Mouse (Mus musculus): Measurements from ENCODE around the gene Hdgf. TPM values are rescaled to one million over a fixed set of nuclear protein-coding genes. Genes with fewer than 3 reads are reported as not detected.
A peak's percentile ranks its signal among the peaks of the same experiment; 100 is the strongest.

The Hdgf gene
- polyA plus RNA-seq, 1 experiment from 2014 or later: 176 TPM

GRCm38 (mm10) chr3:87913491-87913890, 7.4 kb downstream of the Hdgf start:
- Histone ChIP-seq H3K4me1 (replicated peaks) (peaks cover 33% of the 10 kb centered on the region), H3K27ac (no peak overlapping the region), H3K27me3 (no peaks in the 10 kb centered on the region), H3K36me3 (peaks cover 47% of the 10 kb centered on the region), H3K9ac (replicated peaks) (no peak overlapping the region), H3K9me3 (no peaks in the 10 kb centered on the region), H3K4me3 (replicated peaks) (no peak overlapping the region), H3K4me2 (replicated peaks) (no peak overlapping the region)
- WGBS: 89% methylated on average over 7 of the region's 7 CpGs
- ATAC-seq: no peak

- Histone ChIP-seq H3K4me1 (replicated peaks) (peaks cover 29% of the 10 kb centered on the region), H3K9me3 (no peaks in the 10 kb centered on the region), H3K27ac (no peak overlapping the region), H3K4me3 (replicated peaks) (no peak overlapping the region), H3K4me2 (replicated peaks) (no peak overlapping the region), H3K27me3 (no peaks in the 10 kb centered on the region), H3K9ac (replicated peaks) (no peak overlapping the region), H3K36me3 (peaks cover 47% of the 10 kb centered on the region)
- 94% methylated on average over 10 of the region's 10 CpGs for WGBS
- ATAC-seq: no peak
Measured at GRCm38 (mm10) chr3:87913891-87914290, 7.8 kb downstream of the Hdgf start.

GRCm38 (mm10) chr3:87916990-87917389, 10.9 kb downstream of the Hdgf start:
- Histone ChIP-seq H3K4me1 (replicated peaks) (peaks cover 15% of the 10 kb centered on the region), H3K27me3 (no peaks in the 10 kb centered on the region)
- ATAC-seq: no peak

GRCm38 (mm10) chr3:87918551-87918950, 12.4 kb downstream of the Hdgf start:
- H3K4me2 ChIP-seq (replicated peaks): peak overlapping the region; percentile 76
- H3K9me3 ChIP-seq: no peaks in the 10 kb centered on the region
- peaks cover 60% of the 10 kb centered on the region for H3K36me3 ChIP-seq
- peaks cover 15% of the 10 kb centered on the region for H3K4me1 ChIP-seq (replicated peaks)
- H3K9ac ChIP-seq (replicated peaks): no peak overlapping the region
- H3K4me3 ChIP-seq (replicated peaks): no peak overlapping the region
- 0 out of 2 replicates have a peak overlapping the region, but pooled peaks have one; percentile 19 for H3K27ac ChIP-seq
- H3K27me3 ChIP-seq: no peaks in the 10 kb centered on the region
- no peak for ATAC-seq
- WGBS: 98% methylated on average over 1 of the region's 1 CpGs

More at GRCm38 (mm10) chr3:87916990-87917389, 10.9 kb downstream of the Hdgf start:
- Histone ChIP-seq H3K36me3 (peaks cover 50% of the 10 kb centered on the region), H3K4me2 (replicated peaks) (no peak overlapping the region), H3K27ac (no peak overlapping the region), H3K4me3 (replicated peaks) (no peak overlapping the region), H3K9ac (replicated peaks) (no peak overlapping the region), H3K9me3 (no peaks in the 10 kb centered on the region)
- 96% methylated on average over 1 of the region's 1 CpGs for WGBS

- Histone ChIP-seq H3K4me2 (replicated peaks) (peak within 1 kb of the TSS; percentile 76), H3K27me3 (no peaks in the 10 kb centered on the region), H3K27ac (peak within 1 kb of the TSS; percentile 45), H3K36me3 (peaks cover 60% of the 10 kb centered on the region), H3K4me3 (replicated peaks) (peak within 1 kb of the TSS; percentile 57), H3K4me1 (replicated peaks) (peaks cover 15% of the 10 kb centered on the region), H3K9ac (replicated peaks) (peak within 1 kb of the TSS; percentile 70), H3K9me3 (no peaks in the 10 kb centered on the region)
- under 1% methylated on average over 30 of the region's 30 CpGs for WGBS
- ATAC-seq: peak; percentile 86
Measured at GRCm38 (mm10) chr3:87919336-87920108, 13.4 kb downstream of the Hdgf start, which contains the start of gene Mrpl24. Gene Mrpl24, plus strand, starts transcription at chr3:87919506.

- Histone ChIP-seq H3K4me1 (replicated peaks) (peaks cover 15% of the 10 kb centered on the region), H3K36me3 (peaks cover 60% of the 10 kb centered on the region), H3K27me3 (no peaks in the 10 kb centered on the region), H3K9ac (replicated peaks) (peak overlapping the region; percentile 70; the same call in 1 of the 2 replicates), H3K4me3 (replicated peaks) (peak overlapping the region; percentile 57), H3K9me3 (no peaks in the 10 kb centered on the region), H3K4me2 (replicated peaks) (peak overlapping the region; percentile 76), H3K27ac (no peak overlapping the region)
- ATAC-seq: no peak
- WGBS: 71% methylated on average over 9 of the region's 9 CpGs
Measured at GRCm38 (mm10) chr3:87920270-87920943, 14.3 kb downstream of the Hdgf start.

GRCm38 (mm10) chr3:87924996-87925395, 18.9 kb downstream of the Hdgf start:
- ATAC-seq: no peak

GRCm38 (mm10) chr3:87927452-87927851, 21.3 kb downstream of the Hdgf start:
- Histone ChIP-seq H3K4me1 (replicated peaks) (peaks cover 26% of the 10 kb centered on the region), H3K36me3 (peaks cover 61% of the 10 kb centered on the region)
- 89% methylated on average over 5 of the region's 5 CpGs for WGBS

More at GRCm38 (mm10) chr3:87924996-87925395, 18.9 kb downstream of the Hdgf start:
- no peak overlapping the region for H3K9ac ChIP-seq (replicated peaks)
- no peak overlapping the region for H3K4me2 ChIP-seq (replicated peaks)
- H3K27ac ChIP-seq: no peak overlapping the region
- 85% methylated on average over 7 of the region's 7 CpGs for WGBS
- peaks cover 60% of the 10 kb centered on the region for H3K36me3 ChIP-seq
- no peaks in the 10 kb centered on the region for H3K27me3 ChIP-seq
- H3K9me3 ChIP-seq: no peaks in the 10 kb centered on the region
- H3K4me3 ChIP-seq (replicated peaks): no peak overlapping the region
- H3K4me1 ChIP-seq (replicated peaks): peaks cover 20% of the 10 kb centered on the region

GRCm38 (mm10) chr3:87929341-87930077, 23.4 kb downstream of the Hdgf start:
- peaks cover 58% of the 10 kb centered on the region for H3K36me3 ChIP-seq
- H3K27ac ChIP-seq: peak overlapping the region; percentile 90
- peak overlapping the region; percentile 77 for H3K4me2 ChIP-seq (replicated peaks)
- H3K4me3 ChIP-seq (replicated peaks): peak overlapping the region; percentile 94
- 7% methylated on average over 26 of the region's 26 CpGs for WGBS
- no peaks in the 10 kb centered on the region for H3K9me3 ChIP-seq
- no peaks in the 10 kb centered on the region for H3K27me3 ChIP-seq
- peak; percentile 73 for ATAC-seq
- H3K9ac ChIP-seq (replicated peaks): peak overlapping the region; percentile 91
- peaks cover 42% of the 10 kb centered on the region for H3K4me1 ChIP-seq (replicated peaks)

More at GRCm38 (mm10) chr3:87927452-87927851, 21.3 kb downstream of the Hdgf start:
- Histone ChIP-seq H3K9me3 (no peaks in the 10 kb centered on the region), H3K9ac (replicated peaks) (no peak overlapping the region), H3K4me3 (replicated peaks) (no peak overlapping the region), H3K27ac (no peak overlapping the region), H3K27me3 (no peaks in the 10 kb centered on the region), H3K4me2 (replicated peaks) (no peak overlapping the region)
- no peak for ATAC-seq

GRCm38 (mm10) chr3:87930078-87930795, 24.1 kb downstream of the Hdgf start, which contains the start of the genes Isg20l2 and Rrnad1:
Gene Isg20l2, plus strand, starts transcription at chr3:87930314.
Gene Rrnad1, minus strand, starts transcription at chr3:87930717.
- Histone ChIP-seq H3K4me2 (replicated peaks) (peak within 1 kb of the TSS; percentile 77), H3K27me3 (no peaks in the 10 kb centered on the region), H3K36me3 (peaks cover 58% of the 10 kb centered on the region), H3K9me3 (no peaks in the 10 kb centered on the region), H3K4me3 (replicated peaks) (peak within 1 kb of the TSS; percentile 94), H3K27ac (peak within 1 kb of the TSS; percentile 90), H3K4me1 (replicated peaks) (peaks cover 49% of the 10 kb centered on the region), H3K9ac (replicated peaks) (peak within 1 kb of the TSS; percentile 91)
- ATAC-seq: peak; percentile 99
- WGBS: 1% methylated on average over 71 of the region's 78 CpGs

- no peak overlapping the region for H3K27ac ChIP-seq
- H3K27me3 ChIP-seq: no peaks in the 10 kb centered on the region
- H3K4me3 ChIP-seq (replicated peaks): no peak overlapping the region
- H3K9ac ChIP-seq (replicated peaks): no peak overlapping the region
- no peak overlapping the region for H3K4me2 ChIP-seq (replicated peaks)
- H3K4me1 ChIP-seq (replicated peaks): peaks cover 57% of the 10 kb centered on the region
- ATAC-seq: no peak
- H3K9me3 ChIP-seq: no peaks in the 10 kb centered on the region
- 87% methylated on average over 5 of the region's 5 CpGs for WGBS
- peaks cover 64% of the 10 kb centered on the region for H3K36me3 ChIP-seq
Measured at GRCm38 (mm10) chr3:87934026-87934425, 27.9 kb downstream of the Hdgf start.

Data from midbrain, embryonic 13.5 days (tissue).